Mouse (Mus musculus): ENCODE data around the gene Hsf2bp. TPM values are rescaled to one million over a fixed set of nuclear protein-coding genes. Genes with fewer than 3 reads are reported as not detected.

Gene Hsf2bp
- total RNA-seq, 2 experiments from 2014 or later: 0.46 to 1.3 TPM

GRCm38 (mm10) chr17:31937141-31937554 lies 99.0 kb downstream of the Hsf2bp start:
- DNase-seq: peak; percentile 57

GRCm38 (mm10) chr17:31935841-31936240 lies 100.3 kb downstream of the Hsf2bp start:
- DNase-seq: no peak

GRCm38 (mm10) chr17:31935091-31935830 lies 100.9 kb downstream of the Hsf2bp start:
- no peak for DNase-seq

- DNase-seq: no peak
Observed at GRCm38 (mm10) chr17:31933956-31934355, 102.2 kb downstream of the Hsf2bp start.

GRCm38 (mm10) chr17:31931499-31931898 lies 104.7 kb downstream of the Hsf2bp start:
- peak in 1 of 2 experiments; percentile 36 for DNase-seq

GRCm38 (mm10) chr17:31929844-31930715 lies 106.1 kb downstream of the Hsf2bp start:
- no peak for DNase-seq

GRCm38 (mm10) chr17:31929032-31929431 lies 107.1 kb downstream of the Hsf2bp start:
- DNase-seq: no peak

- no peak for DNase-seq
Observed at GRCm38 (mm10) chr17:31927895-31928626, 108.1 kb downstream of the Hsf2bp start.

GRCm38 (mm10) chr17:31924229-31924628 lies 111.9 kb downstream of the Hsf2bp start:
- no peak for DNase-seq

GRCm38 (mm10) chr17:31923310-31923970 lies 112.7 kb downstream of the Hsf2bp start:
- DNase-seq: no peak

GRCm38 (mm10) chr17:31920589-31921190 lies 115.5 kb downstream of the Hsf2bp start:
- peak; percentile 48 to 49 for DNase-seq

- DNase-seq: no peak
Observed at GRCm38 (mm10) chr17:31919599-31919998, 116.5 kb downstream of the Hsf2bp start.

- DNase-seq: no peak
Observed at GRCm38 (mm10) chr17:31918374-31918773, 117.8 kb downstream of the Hsf2bp start.

- DNase-seq: peak in 1 of 2 experiments; percentile 65
Observed at GRCm38 (mm10) chr17:31916461-31916775, 119.7 kb downstream of the Hsf2bp start.

- no peak for DNase-seq
Observed at GRCm38 (mm10) chr17:31915756-31916460, 120.2 kb downstream of the Hsf2bp start.

- DNase-seq: no peak
Observed at GRCm38 (mm10) chr17:31914323-31914722, 121.8 kb downstream of the Hsf2bp start.

GRCm38 (mm10) chr17:31912881-31913662 lies 123.1 kb downstream of the Hsf2bp start:
- DNase-seq: no peak

- DNase-seq: no peak
Observed at GRCm38 (mm10) chr17:31912387-31912786, 123.8 kb downstream of the Hsf2bp start.

- DNase-seq: no peak
Observed at GRCm38 (mm10) chr17:31908966-31909365, 127.2 kb downstream of the Hsf2bp start.

- no peak for DNase-seq
Observed at GRCm38 (mm10) chr17:31906441-31906840, 129.7 kb downstream of the Hsf2bp start.

Data from adrenal gland, postnatal 36 days (tissue).